Mouse (Mus musculus): Measurements from ENCODE around the gene D10Jhu81e. TPM values are rescaled to one million over a fixed set of nuclear protein-coding genes. Genes with fewer than 3 reads are reported as not detected.

Gene D10Jhu81e
- 88.0 and 106 TPM in 2 replicates for polyA plus RNA-seq (2012)

DNA sequence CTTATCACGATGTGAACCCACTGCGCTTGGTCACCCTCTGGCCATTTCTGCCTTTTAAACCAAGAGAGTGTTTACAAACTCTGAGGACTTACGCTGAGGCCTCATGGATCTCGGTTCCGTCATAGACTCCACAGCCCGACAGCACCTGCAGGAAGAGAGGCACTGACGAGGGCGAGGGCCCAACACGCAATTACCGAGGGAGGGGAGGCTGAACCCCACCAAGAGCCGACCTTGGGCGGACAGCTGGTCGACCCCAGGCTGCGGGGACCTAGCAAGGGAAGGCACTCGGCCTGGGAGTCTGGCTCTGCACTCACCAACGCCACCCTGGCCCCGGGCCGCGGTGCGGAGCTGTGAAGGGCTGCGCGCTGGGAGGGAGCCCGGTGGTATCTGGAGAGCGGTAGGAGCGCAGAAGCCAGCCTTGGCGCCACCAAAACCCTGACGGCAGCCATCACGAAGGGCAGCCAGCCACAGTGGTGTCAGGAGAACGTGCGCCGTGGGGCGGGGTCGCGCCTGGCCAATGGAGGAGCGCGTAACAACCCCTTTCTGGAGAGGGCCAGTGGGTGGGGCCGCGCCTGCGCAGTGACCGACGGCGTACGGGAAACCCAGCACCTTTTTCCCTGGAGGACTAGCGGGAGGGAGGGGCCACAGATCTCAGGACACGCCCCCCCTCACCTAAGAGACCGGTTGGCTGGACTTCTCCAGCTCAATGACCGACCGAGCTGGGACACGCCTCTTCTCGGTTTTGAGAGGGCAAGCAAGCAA is at the start of gene D10Jhu81e:
D10Jhu81e (minus strand) TSS at position 502 of the 762 bp plus-strand sequence.
- no peak for TF ChIP-seq GATA1 (IDR thresholded peaks at IDR 0.05; ENCODE audit: low read length)

GRCm38 (mm10) chr10:78218576-78218975 is 49.0 kb upstream of the D10Jhu81e start:
- no peak for TF ChIP-seq GATA1 (IDR thresholded peaks at IDR 0.05; ENCODE audit: low read length)

GRCm38 (mm10) chr10:78216376-78217083 is 46.9 kb upstream of the D10Jhu81e start:
- TF ChIP-seq GATA1 (IDR thresholded peaks at IDR 0.05; ENCODE audit: low read length): no peak

DNA sequence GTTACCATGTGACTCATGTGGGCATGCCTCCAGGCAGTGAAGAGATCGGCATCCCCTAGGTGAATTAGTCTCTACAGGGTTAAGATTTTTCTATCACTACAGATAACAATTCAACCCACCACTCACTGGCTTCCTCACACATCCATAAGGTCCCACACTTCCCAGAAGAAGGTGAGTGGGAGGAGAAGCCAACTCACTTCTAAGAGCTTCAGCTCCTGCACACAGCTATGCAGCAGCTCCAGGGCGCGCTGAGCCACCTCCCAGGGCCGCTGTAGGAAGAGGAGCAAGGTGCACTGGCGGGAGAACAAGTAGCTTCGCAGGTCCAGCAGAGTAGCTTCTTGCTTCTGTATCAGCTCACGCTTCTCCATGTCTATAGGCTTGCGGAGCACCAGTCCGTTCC is 44.8 kb upstream of the D10Jhu81e start:
- no peak for TF ChIP-seq GATA1 (IDR thresholded peaks at IDR 0.05; ENCODE audit: low read length)

- no peak for TF ChIP-seq GATA1 (IDR thresholded peaks at IDR 0.05; ENCODE audit: low read length)
Measured at GRCm38 (mm10) chr10:78211311-78211710, 41.7 kb upstream of the D10Jhu81e start.

GRCm38 (mm10) chr10:78201182-78201581 is 31.6 kb upstream of the D10Jhu81e start:
- no peak for TF ChIP-seq GATA1 (IDR thresholded peaks at IDR 0.05; ENCODE audit: low read length)

DNA sequence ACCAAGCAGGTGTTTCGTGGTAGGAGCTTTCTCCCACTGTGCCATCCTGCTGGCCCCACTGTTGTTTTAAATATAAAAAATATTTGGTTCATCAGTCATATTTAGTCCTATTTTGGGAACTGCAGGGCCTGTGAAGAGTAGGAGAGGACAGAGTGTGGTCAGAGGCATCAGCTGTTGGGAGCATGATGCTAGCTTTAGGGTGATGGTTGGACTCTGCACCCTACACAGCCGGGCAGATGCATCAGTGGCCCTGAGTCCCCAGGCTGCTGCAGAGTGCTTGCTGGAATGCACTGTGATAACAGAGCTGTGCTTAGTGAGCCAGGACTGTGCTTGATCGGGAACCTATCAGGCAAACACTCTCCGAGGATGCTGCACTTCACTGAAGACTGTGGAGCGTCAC is 23.4 kb upstream of the D10Jhu81e start:
- no peak for TF ChIP-seq GATA1 (IDR thresholded peaks at IDR 0.05; ENCODE audit: low read length)

- TF ChIP-seq GATA1 (IDR thresholded peaks at IDR 0.05; ENCODE audit: low read length): no peak
Measured at GRCm38 (mm10) chr10:78185381-78185725, 15.8 kb upstream of the D10Jhu81e start.

GRCm38 (mm10) chr10:78184531-78185380 is 15.2 kb upstream of the D10Jhu81e start, which contains the start of gene Pwp2:
Gene Pwp2, minus strand, starts transcription at chr10:78185149.
- no peak for TF ChIP-seq GATA1 (IDR thresholded peaks at IDR 0.05; ENCODE audit: low read length)

GRCm38 (mm10) chr10:78183577-78183976 is 14.0 kb upstream of the D10Jhu81e start:
- no peak for TF ChIP-seq GATA1 (IDR thresholded peaks at IDR 0.05; ENCODE audit: low read length)

GRCm38 (mm10) chr10:78182321-78182720 is 12.7 kb upstream of the D10Jhu81e start:
- no peak for TF ChIP-seq GATA1 (IDR thresholded peaks at IDR 0.05; ENCODE audit: low read length)

GRCm38 (mm10) chr10:78174474-78174873 is 4.9 kb upstream of the D10Jhu81e start:
- TF ChIP-seq GATA1 (IDR thresholded peaks at IDR 0.05; ENCODE audit: low read length): no peak

GRCm38 (mm10) chr10:78171581-78171980 is 2.0 kb upstream of the D10Jhu81e start:
- TF ChIP-seq GATA1 (IDR thresholded peaks at IDR 0.05; ENCODE audit: low read length): no peak

DNA sequence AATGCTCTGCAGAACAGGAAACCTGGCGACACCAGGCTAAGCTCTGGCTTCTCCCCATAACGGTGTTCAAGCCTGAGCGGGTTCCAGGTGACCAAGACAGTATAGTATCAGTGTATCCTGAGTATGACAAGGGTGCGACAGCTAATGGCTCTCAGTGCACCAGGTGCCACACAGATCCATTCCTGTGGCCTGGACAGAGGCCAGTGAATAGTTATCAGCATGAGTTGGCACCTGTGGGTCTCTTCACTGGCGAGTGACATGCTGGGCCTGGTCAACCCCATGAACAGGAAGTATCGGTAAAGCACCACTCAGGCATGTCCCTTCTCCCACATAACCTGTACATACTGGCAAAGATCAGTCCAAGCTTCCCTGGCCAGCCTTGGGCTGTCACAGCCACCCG is 1.5 kb upstream of the D10Jhu81e start:
- TF ChIP-seq GATA1 (IDR thresholded peaks at IDR 0.05; ENCODE audit: low read length): no peak

- TF ChIP-seq GATA1 (IDR thresholded peaks at IDR 0.05; ENCODE audit: low read length): no peak
Measured at GRCm38 (mm10) chr10:78170445-78170844, 863 bp upstream of the D10Jhu81e start.

DNA sequence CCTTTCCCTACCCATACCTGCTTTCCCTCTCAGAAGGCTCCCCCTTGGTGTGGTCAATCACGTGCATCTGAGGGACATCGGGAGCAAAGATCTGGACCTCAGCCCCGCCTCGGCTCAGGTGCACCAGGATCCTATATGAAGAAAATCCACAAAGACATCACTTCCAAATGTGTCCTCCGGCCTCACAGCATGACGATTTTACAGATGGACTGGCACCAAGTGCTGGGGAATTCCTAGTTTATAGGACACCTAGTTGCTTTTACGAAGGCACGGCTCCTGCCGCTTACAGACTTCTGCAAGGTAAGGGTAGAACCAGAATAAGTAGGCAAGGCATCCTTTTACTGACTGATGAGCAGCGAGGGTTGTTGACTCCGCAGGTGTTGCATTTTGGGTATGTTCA is 790 bp downstream of the D10Jhu81e start:
- no peak for TF ChIP-seq GATA1 (IDR thresholded peaks at IDR 0.05; ENCODE audit: low read length)
